Comparison of ENCODE assay signal across 12 mouse cellular contexts in genomic region chr5:132500817-132501231, GRCm38 (mm10). TPM values are rescaled to one million over a fixed set of nuclear protein-coding genes. Genes with fewer than 3 reads are reported as not detected.
DNase-seq lines count a peak whose midpoint lies in the region; ATAC-seq and TF ChIP-seq lines count a peak whose summit lies in the region.
"Had no signal": no experiment of that assay in that cellular context is flagged by ENCODE, and none has a peak within 500 bp of the region (broad histone marks: within the 10 kb centered on the region; RNA-seq: fewer than 3 reads in every experiment).

No protein-coding gene starts in this region.

- H3K9ac ChIP-seq in forebrain, embryonic 11.5 days (ENCODE audit: low read length), result no peak overlapping the region
- no peak overlapping the region for H3K9ac ChIP-seq in forebrain, postnatal 0 days
- H3K9ac ChIP-seq in kidney, postnatal 0 days (ENCODE audit: low read depth, low read length), result no peak overlapping the region
- H3K9ac ChIP-seq in midbrain, embryonic 13.5 days (replicated peaks), result no peak overlapping the region
- H3K9ac ChIP-seq: liver, embryonic 13.5 days had no signal

- peak overlapping the region; percentile 18; the same call in 1 of the 2 replicates for H3K4me2 ChIP-seq in forebrain, embryonic 11.5 days (ENCODE audit: low read depth, low read length, severe bottlenecking)
- H3K4me2 ChIP-seq in forebrain, postnatal 0 days (ENCODE audit: low read depth), result no peak overlapping the region
- H3K4me2 ChIP-seq in kidney, postnatal 0 days (ENCODE audit: low read length), result no peak overlapping the region
- H3K4me2 ChIP-seq in midbrain, embryonic 13.5 days (replicated peaks), result 0 out of 2 replicates have a peak overlapping the region, but pooled peaks have one; percentile 1
- H3K4me2 ChIP-seq: liver, embryonic 13.5 days had no signal

- H3K4me3 ChIP-seq in forebrain, embryonic 11.5 days (ENCODE audit: low read depth, low read length), result no peak overlapping the region
- H3K4me3 ChIP-seq in forebrain, postnatal 0 days (ENCODE audit: low read depth, low read length), result no peak overlapping the region
- H3K4me3 ChIP-seq in kidney, postnatal 0 days (replicated peaks; ENCODE audit: low read depth, low read length), result no peak overlapping the region
- H3K4me3 ChIP-seq in midbrain, embryonic 13.5 days (replicated peaks), result no peak overlapping the region
- H3K4me3 ChIP-seq: liver, embryonic 13.5 days had no signal

- no peak overlapping the region for H3K27ac ChIP-seq in forebrain, embryonic 11.5 days (ENCODE audit: low read depth, low read length)
- no peak overlapping the region for H3K27ac ChIP-seq in forebrain, postnatal 0 days (ENCODE audit: low read depth, low read length)
- H3K27ac ChIP-seq in kidney, postnatal 0 days, result no peak overlapping the region
- no peak overlapping the region for H3K27ac ChIP-seq in midbrain, embryonic 13.5 days
- H3K27ac ChIP-seq: liver, embryonic 13.5 days had no signal

- peaks cover 9% of the 10 kb centered on the region; the same call in 1 of the 2 replicates for H3K4me1 ChIP-seq in forebrain, embryonic 11.5 days (replicated peaks; ENCODE audit: control insufficient read depth, insufficient read depth, low read length)
- H3K4me1 ChIP-seq in forebrain, postnatal 0 days (ENCODE audit: insufficient read depth), result peaks cover 3% of the 10 kb centered on the region; the same call in 1 of the 2 replicates
- H3K4me1 ChIP-seq in kidney, postnatal 0 days (replicated peaks; ENCODE audit: insufficient read depth, low read length), result peaks cover 5% of the 10 kb centered on the region; the same call in 1 of the 2 replicates
- peaks cover 26% of the 10 kb centered on the region for H3K4me1 ChIP-seq in midbrain, embryonic 13.5 days (replicated peaks)

- TF ChIP-seq CTCF in forebrain, postnatal 0 days (IDR thresholded peaks at IDR 0.05; ENCODE audit: low read depth), result no peak
- TF ChIP-seq CTCF in kidney, postnatal 0 days (IDR thresholded peaks at IDR 0.05; ENCODE audit: low read depth), result no peak

- 0% methylated on average over 3 of the region's 3 CpGs for WGBS in forebrain, embryonic 11.5 days
- WGBS in forebrain, postnatal 0 days, result 8% methylated on average over 3 of the region's 3 CpGs
- 12% methylated on average over 3 of the region's 3 CpGs for WGBS in kidney, postnatal 0 days
- 7% methylated on average over 3 of the region's 3 CpGs for WGBS in midbrain, embryonic 13.5 days

- no peak for DNase-seq in forebrain, embryonic 11.5 days (ENCODE audit: low spot score)
- no peak for DNase-seq in forebrain, postnatal 0 days
- DNase-seq in kidney, postnatal 0 days (ENCODE audit: low spot score), result peak; percentile 43
- DNase-seq in kidney, postnatal 14 days, result no peak
- DNase-seq in embryo, embryonic 10.5 days (ENCODE audit: low spot score), result peak; percentile 81
- no peak for DNase-seq in thymus, postnatal 0 days (ENCODE audit: low spot score)
- no peak for DNase-seq in adrenal gland, adult (ENCODE audit: inconsistent age in 2 of 2, low spot score in 1 of 2)
- DNase-seq: cerebellum, adult 18-20 months; gastrocnemius, postnatal 25 days; heart, postnatal 14 days; liver, embryonic 13.5 days had no signal

- no peaks in the 10 kb centered on the region for H3K27me3 ChIP-seq in forebrain, embryonic 11.5 days (ENCODE audit: control insufficient read depth, insufficient read depth, low read length)
- no peaks in the 10 kb centered on the region for H3K27me3 ChIP-seq in forebrain, postnatal 0 days (ENCODE audit: insufficient read depth, low read length)
- H3K27me3 ChIP-seq in kidney, postnatal 0 days (ENCODE audit: insufficient read depth, low read length), result no peaks in the 10 kb centered on the region
- H3K27me3 ChIP-seq in midbrain, embryonic 13.5 days, result no peaks in the 10 kb centered on the region; the same call in 1 of the 2 replicates
- H3K27me3 ChIP-seq: liver, embryonic 13.5 days had no signal

- no peak; the same call in 1 of the 2 replicates for ATAC-seq in forebrain, embryonic 11.5 days (replicated peaks; ENCODE audit: low FRiP score)
- ATAC-seq in forebrain, postnatal 0 days, result no peak
- no peak for ATAC-seq in kidney, postnatal 0 days (replicated peaks; ENCODE audit: low FRiP score, low read depth)
- ATAC-seq in midbrain, embryonic 13.5 days, result no peak

- no peaks in the 10 kb centered on the region for H3K36me3 ChIP-seq in forebrain, embryonic 11.5 days (ENCODE audit: control insufficient read depth, insufficient read depth, low read length)
- H3K36me3 ChIP-seq in forebrain, postnatal 0 days (ENCODE audit: insufficient read depth), result no peaks in the 10 kb centered on the region
- H3K36me3 ChIP-seq in kidney, postnatal 0 days (ENCODE audit: insufficient read depth, low read length), result no peaks in the 10 kb centered on the region
- H3K36me3 ChIP-seq in midbrain, embryonic 13.5 days, result no peaks in the 10 kb centered on the region
- H3K36me3 ChIP-seq: liver, embryonic 13.5 days had no signal

- H3K9me3 ChIP-seq in forebrain, embryonic 11.5 days (ENCODE audit: control insufficient read depth, low read length), result no peaks in the 10 kb centered on the region
- H3K9me3 ChIP-seq in forebrain, postnatal 0 days (ENCODE audit: low read length), result no peaks in the 10 kb centered on the region
- H3K9me3 ChIP-seq in kidney, postnatal 0 days (replicated peaks; ENCODE audit: low read length), result no peaks in the 10 kb centered on the region
- H3K9me3 ChIP-seq in midbrain, embryonic 13.5 days, result no peaks in the 10 kb centered on the region
- H3K9me3 ChIP-seq: liver, embryonic 13.5 days had no signal

RNA-seq across cellular contexts. Expression of gene Auts2, which starts 42.3 kb away (rescaled TPM):
- polyA plus RNA-seq in forebrain, embryonic 11.5 days (2014; fragmentation: Nextera tagmentation; extraction: Ambion mirVana), result 64.2 and 71.4 TPM in 2 replicates
- total RNA-seq in forebrain, postnatal 0 days (2014; rRNA removed), result 42.2 and 66.2 TPM in 2 replicates
- polyA plus RNA-seq in forebrain, postnatal 0 days (2015; fragmentation: Nextera tagmentation; extraction: Ambion mirVana), result 23.7 and 40.9 TPM in 2 replicates
- 7.5 and 8.6 TPM in 2 replicates for polyA plus RNA-seq in kidney, postnatal 0 days (2015; fragmentation: Nextera tagmentation; extraction: Ambion mirVana)
- 73.1 and 76.2 TPM in 2 replicates for polyA plus RNA-seq in midbrain, embryonic 13.5 days (2015; fragmentation: Nextera tagmentation; extraction: Ambion mirVana)
- 1.9 and 2.8 TPM in 2 replicates for polyA plus RNA-seq in thymus, postnatal 0 days (2015; fragmentation: Nextera tagmentation; extraction: Ambion mirVana)

Comparison
In these comparisons a context has a peak if more than half of its experiments do, and no peak if none do; other contexts are left out.
1. DNase-seq: peak in kidney, postnatal 0 days (single experiment) and embryo, embryonic 10.5 days (single experiment); none in forebrain, embryonic 11.5 days (single experiment), forebrain, postnatal 0 days (single experiment), kidney, postnatal 14 days (single experiment), thymus, postnatal 0 days (single experiment) and adrenal gland, adult (0 of 2).
2. H3K4me2 ChIP-seq: peak in forebrain, embryonic 11.5 days (single experiment) and midbrain, embryonic 13.5 days (single experiment); none in forebrain, postnatal 0 days (single experiment) and kidney, postnatal 0 days (single experiment).